Mouse (Mus musculus): ENCODE measurements around the gene Pfkfb1. TPM values are rescaled to one million over a fixed set of nuclear protein-coding genes. Genes with fewer than 3 reads are reported as not detected.

Pfkfb1 gene
- polyA plus RNA-seq, 1 experiment: 1.8 TPM

DNA sequence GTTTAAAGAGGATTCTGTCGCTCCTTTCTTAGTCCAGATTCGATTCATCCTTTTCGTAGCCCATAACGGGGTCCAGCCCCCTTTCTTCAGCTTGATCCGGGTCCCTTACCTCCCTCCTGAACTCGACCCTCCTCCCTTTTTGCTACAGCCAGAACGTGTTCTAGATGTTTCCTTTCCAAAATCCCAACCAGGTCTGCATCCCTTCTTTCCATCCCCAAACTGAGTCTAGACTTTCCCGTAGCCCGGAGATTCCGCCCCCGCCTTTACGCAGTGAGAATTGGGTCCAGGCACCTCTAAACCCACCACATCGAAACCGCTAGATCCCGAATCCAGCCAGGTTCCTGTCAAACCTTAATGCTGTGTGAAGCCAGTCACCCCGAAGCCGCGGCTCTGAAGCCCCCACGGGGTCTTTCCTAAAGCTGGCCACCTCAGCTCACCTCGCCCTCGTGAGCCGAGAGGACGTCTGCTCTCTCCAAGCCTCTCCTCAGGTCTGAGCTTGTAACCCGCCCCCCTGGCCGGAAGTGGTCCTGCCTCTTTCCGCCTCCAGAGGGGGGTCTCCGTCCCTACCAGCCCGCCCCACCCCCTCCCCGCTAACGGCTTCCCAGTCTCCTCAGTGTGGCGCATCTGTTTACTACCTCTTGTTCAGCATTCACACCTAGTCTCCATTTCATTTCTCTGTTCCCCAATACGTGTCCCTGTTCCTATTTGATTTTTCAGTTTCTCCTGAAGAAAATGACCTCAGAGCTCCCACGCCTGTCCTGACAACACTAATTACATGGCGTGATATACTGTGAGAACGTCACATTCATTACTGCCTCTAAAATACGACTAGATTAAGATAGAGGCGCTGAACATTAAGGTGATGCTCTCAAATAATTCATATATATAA, 69.1 kb downstream of the Pfkfb1 start, which contains the start of gene Tro:
Tro (minus strand) TSS at position 676 of the 889 bp plus-strand sequence.
- TF ChIP-seq CTCF (IDR thresholded peaks at IDR 0.05; ENCODE audit: extremely low read depth, insufficient read depth, low read length) (no peak), POLR2A (IDR thresholded peaks at IDR 0.05; ENCODE audit: extremely low read depth, insufficient read depth, low read length) (peak; percentile 58; the same call in 1 of the 2 replicates)
- H3K4me1 ChIP-seq (ENCODE audit: control insufficient read depth, insufficient read depth, low read length): no peaks in the 10 kb centered on the region; the same call in 1 of the 2 replicates
- peak within 1 kb of the TSS; percentile 90 for H3K27ac ChIP-seq (ENCODE audit: insufficient read depth, low read length)
- H3K4me3 ChIP-seq (ENCODE audit: insufficient read depth, low read length): peak within 1 kb of the TSS; percentile 99

- no peak for TF ChIP-seq POLR2A (IDR thresholded peaks at IDR 0.05; ENCODE audit: extremely low read depth, insufficient read depth, low read length)
- no peak for TF ChIP-seq CTCF (IDR thresholded peaks at IDR 0.05; ENCODE audit: extremely low read depth, insufficient read depth, low read length)
- no peak overlapping the region for H3K27ac ChIP-seq (ENCODE audit: insufficient read depth, low read length)
- no peaks in the 10 kb centered on the region; the same call in 1 of the 2 replicates for H3K4me1 ChIP-seq (ENCODE audit: control insufficient read depth, insufficient read depth, low read length)
- no peak overlapping the region; the same call in 1 of the 2 replicates for H3K4me3 ChIP-seq (ENCODE audit: insufficient read depth, low read length)
Measured at GRCm38 (mm10) chrX:150657797-150658118, 69.7 kb downstream of the Pfkfb1 start.

- Histone ChIP-seq H3K4me1 (ENCODE audit: control insufficient read depth, insufficient read depth, low read length) (no peaks in the 10 kb centered on the region), H3K27ac (ENCODE audit: insufficient read depth, low read length) (no peak overlapping the region), H3K4me3 (ENCODE audit: insufficient read depth, low read length) (no peak overlapping the region)
- TF ChIP-seq CTCF (IDR thresholded peaks at IDR 0.05; ENCODE audit: extremely low read depth, insufficient read depth, low read length) (0 out of 2 replicates have a peak, but pooled peaks have one; percentile 14), POLR2A (IDR thresholded peaks at IDR 0.05; ENCODE audit: extremely low read depth, insufficient read depth, low read length) (no peak)
Measured at GRCm38 (mm10) chrX:150662809-150663208, 74.8 kb downstream of the Pfkfb1 start.

DNA sequence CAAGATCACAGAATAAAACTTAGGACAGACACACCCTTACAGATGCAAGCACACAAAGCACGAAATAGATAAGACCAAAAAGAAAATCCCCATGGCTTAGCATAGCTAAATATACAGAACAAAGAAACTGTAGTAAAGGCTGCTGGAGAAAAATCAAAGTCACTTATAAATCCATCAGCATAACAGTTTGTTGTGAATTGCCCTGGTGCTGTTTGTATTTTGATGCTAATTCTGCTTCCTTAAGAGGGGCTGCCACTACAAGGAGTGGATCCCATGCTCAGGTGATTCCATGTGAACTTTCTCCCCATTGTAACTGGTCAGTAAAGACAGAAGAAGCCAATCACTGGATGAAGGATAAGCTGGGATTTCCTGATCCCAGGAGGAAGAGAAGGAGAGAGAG, 89.5 kb downstream of the Pfkfb1 start:
- Histone ChIP-seq H3K4me1 (ENCODE audit: control insufficient read depth, insufficient read depth, low read length) (no peaks in the 10 kb centered on the region), H3K27ac (ENCODE audit: insufficient read depth, low read length) (no peak overlapping the region), H3K4me3 (ENCODE audit: insufficient read depth, low read length) (no peak overlapping the region)
- TF ChIP-seq POLR2A (IDR thresholded peaks at IDR 0.05; ENCODE audit: extremely low read depth, insufficient read depth, low read length) (no peak), CTCF (IDR thresholded peaks at IDR 0.05; ENCODE audit: extremely low read depth, insufficient read depth, low read length) (no peak)

Other genes starting within 250 kb of the Pfkfb1 start
- gene Tmem29, start 129.1 kb upstream of the Pfkfb1 start, polyA plus RNA-seq (2012; rRNA removed): 38.7 and 39.4 TPM in 2 replicates
- gene Alas2, start 40.9 kb upstream of the Pfkfb1 start, polyA plus RNA-seq (2012; rRNA removed): 2.0 and 2.8 TPM in 2 replicates
- 9.8 and 12.0 TPM in 2 replicates for gene Apex2, start 1.6 kb downstream of the Pfkfb1 start, polyA plus RNA-seq (2012; rRNA removed)
- 92.1 and 95.7 TPM in 2 replicates for gene Tro, start 69.4 kb downstream of the Pfkfb1 start, polyA plus RNA-seq (2012; rRNA removed)
- 43.1 and 45.2 TPM in 2 replicates for gene Maged2, start 226.1 kb downstream of the Pfkfb1 start, polyA plus RNA-seq (2012; rRNA removed)